16 mouse cellular contexts compared by ENCODE assay signal in the genomic region with DNA sequence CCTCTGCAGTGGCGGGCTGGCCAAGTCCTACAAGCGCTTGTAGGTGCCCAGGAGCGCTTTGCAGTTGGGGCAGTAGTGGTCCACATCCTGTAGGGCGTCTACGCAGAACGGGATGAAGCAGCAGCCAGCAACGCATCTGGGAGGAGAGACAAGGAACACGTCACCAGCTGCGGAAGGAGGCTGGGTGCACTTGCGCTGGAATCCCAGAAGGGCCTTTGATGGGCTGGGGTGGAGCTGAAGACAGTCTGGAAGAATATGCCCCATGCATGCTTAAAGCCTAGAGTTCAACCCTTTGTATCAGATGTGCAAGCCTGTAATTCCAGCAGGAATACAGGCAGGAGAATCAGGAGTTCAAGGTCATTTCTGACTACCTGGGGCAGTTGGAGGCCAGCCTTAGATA.
"Had no signal": no experiment of that assay in that cellular context is flagged by ENCODE, and none has a peak within 500 bp of the region (broad histone marks: within the 10 kb centered on the region; RNA-seq: fewer than 3 reads in every experiment).

No protein-coding gene starts in this region.

- H3K27me3 ChIP-seq: liver, embryonic 15.5 days; neural tube, embryonic 15.5 days had no signal

- H3K9me3 ChIP-seq: liver, embryonic 15.5 days; midbrain, embryonic 10.5 days; neural tube, embryonic 15.5 days had no signal

- H3K4me2 ChIP-seq: liver, embryonic 11.5 days; liver, embryonic 15.5 days; neural tube, embryonic 15.5 days had no signal

- ATAC-seq: lung, postnatal 0 days had no signal

- H3K27ac ChIP-seq: layer of hippocampus, adult 2 months; liver, embryonic 15.5 days; midbrain, embryonic 10.5 days; neural tube, embryonic 15.5 days; stomach, postnatal 0 days had no signal

- H3K9ac ChIP-seq: liver, embryonic 15.5 days; neural tube, embryonic 15.5 days had no signal

- H3K36me3 ChIP-seq: neural tube, embryonic 15.5 days had no signal

- H3K4me3 ChIP-seq: layer of hippocampus, adult 2 months; liver, embryonic 15.5 days; midbrain, embryonic 10.5 days; myocyte; neural tube, embryonic 15.5 days had no signal

- DNase-seq: kidney, postnatal 10 days; kidney, postnatal 4 days; left cerebral cortex, postnatal 4 days; lung, adult 2 months; lung, postnatal 4 days; midbrain, embryonic 14.5 days; right cerebral cortex, adult 18-20 months; thymus, postnatal 25 days had no signal
